Mouse (Mus musculus) activated CD4-positive, CD25-positive, alpha-beta regulatory T cell, adult 9 weeks (primary cell): ENCODE measurements around the gene Zfp652. TPM values are rescaled to one million over a fixed set of nuclear protein-coding genes. Genes with fewer than 3 reads are reported as not detected.

Source experiments
- polyA plus RNA-seq: library from polyadenylated mRNA; unstranded; fragments of 100-300 nt; shearing (Covaris generic); gene quantifications from one replicate; pipeline ENCODE4 v1.2.1, GENCODE M21; 2017

Gene Zfp652
- polyA plus RNA-seq, result 6.4 TPM

DNA sequence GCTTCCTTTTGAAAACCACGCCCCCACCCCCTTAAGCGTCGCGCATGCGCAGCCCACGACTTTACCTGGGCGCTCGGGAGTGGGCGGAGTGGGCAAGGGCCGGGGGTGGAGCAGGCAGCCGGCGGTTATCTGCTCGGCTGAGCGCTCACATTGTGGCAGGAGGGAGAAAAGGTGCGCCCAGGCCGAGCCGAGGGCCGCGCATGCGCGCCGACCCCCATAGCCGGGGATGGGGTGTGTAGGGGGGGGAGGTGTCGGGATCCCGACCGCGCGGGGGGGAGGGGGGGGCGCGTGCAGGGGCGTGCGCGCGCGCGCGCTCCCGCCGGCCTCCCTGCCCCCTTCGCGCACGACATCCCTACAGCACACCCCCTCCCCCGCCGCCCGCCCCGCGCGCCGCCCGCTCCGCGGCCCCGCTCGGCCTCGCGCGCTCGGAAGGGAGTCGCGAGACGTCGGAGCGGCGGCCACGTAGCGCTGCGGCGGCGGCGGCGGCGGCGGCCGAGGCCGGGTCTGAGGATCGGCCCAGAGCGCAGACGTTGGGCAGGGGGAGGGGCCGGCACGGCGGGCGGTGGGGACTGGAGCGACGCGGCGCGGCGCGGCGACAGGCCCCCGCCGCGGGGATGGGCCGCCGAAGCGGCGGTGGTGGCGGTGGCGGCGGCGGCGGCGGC is at the start of gene Zfp652:
Zfp652 (plus strand) TSS at position 111 of the 662 bp plus-strand sequence.

DNA sequence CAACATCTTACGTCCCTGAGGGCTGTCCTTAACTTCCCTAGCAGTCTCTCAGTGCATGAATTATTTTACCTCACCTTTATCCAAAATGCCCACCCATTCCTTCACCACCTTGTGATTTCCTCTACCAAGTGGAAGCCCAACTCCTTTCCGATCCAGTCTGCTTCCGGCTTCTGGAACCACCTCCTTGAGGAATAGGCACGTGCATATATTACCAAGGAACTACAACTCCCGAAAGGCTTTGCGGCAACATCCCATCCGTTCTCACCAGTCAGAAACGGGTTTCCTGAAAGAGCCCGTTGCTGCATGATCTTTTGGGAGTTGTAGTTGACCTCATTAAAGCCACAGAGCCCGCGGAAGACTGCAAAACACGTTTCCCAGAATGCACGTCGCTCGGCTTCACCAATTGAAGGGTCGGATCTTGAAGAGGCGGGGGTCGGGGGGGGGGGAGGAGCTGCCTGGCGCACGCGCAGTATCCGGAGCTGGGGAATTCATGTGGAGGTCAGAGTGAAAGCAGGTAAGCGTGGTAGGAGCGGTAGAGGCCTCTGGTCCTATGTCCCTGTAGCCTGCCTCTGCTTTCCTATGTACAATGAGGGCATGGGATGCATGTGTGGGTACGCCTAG is 45.8 kb upstream of the Zfp652 start, which contains the start of gene Phb:
Phb (plus strand) TSS at position 429 of the 621 bp plus-strand sequence.

DNA sequence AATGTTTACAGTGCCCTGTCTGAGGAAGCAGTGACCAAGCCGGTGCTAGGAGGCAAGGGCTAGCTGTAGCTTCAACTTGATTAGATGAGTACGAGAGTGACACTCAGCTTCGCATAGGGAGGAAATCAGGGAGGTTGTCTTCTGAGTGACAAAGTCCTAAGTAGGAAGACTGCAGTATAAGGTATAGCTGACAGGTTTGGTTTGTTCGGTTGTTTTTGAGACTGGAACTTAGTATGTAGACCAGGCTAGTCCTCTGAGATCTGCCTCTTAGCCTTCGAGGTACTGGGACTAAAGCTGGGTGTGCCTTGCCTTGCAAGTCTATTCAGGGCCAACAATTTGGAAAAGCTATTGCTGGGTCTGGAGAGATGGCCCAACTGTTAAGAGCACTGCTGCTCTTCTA is 10.8 kb downstream of the Zfp652 start, which contains the start of gene B130006D01Rik:
B130006D01Rik (plus strand) TSS at position 301 of the 400 bp plus-strand sequence.

DNA sequence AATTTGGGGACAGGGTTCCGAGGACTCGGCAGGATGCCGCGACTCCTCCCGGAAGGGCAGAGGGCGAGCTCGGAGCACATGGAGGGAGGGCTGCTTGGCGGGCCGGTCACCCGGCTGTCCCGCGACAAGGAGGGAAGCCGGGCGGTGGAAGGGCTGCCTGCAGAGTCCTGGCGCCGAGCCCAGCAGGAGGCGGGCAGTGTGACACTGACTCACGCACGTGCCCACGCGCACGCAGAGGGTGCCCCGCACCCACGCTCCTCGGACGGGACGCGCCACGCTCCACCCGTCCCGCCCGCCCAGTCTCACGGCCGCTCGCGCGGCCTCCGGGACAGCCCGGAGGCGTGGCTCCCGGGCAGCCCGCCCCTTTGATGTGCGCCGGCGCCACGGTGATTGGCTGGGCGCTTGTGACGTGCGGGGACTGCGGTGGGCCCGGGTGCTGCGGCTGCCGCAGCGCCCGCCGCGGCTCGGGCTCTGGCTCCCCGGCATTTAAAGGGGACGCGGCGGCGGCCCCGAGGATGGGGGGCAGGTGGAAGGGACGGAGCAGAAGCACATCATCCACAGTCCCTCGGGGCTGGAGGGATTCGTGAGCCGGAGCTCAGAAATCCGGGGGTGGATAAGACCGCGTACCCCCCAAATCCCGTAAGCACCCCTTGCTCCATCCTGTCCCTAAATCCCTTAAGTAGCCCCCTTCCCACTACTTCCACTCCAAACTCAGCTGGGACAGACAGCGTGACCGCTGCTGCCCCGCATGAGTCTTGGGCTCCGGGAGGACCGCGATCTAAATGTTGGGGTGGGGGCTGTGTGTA is 111.8 kb downstream of the Zfp652 start, which contains the start of gene Phospho1:
Phospho1 (plus strand) TSS at position 429 of the 806 bp plus-strand sequence.

DNA sequence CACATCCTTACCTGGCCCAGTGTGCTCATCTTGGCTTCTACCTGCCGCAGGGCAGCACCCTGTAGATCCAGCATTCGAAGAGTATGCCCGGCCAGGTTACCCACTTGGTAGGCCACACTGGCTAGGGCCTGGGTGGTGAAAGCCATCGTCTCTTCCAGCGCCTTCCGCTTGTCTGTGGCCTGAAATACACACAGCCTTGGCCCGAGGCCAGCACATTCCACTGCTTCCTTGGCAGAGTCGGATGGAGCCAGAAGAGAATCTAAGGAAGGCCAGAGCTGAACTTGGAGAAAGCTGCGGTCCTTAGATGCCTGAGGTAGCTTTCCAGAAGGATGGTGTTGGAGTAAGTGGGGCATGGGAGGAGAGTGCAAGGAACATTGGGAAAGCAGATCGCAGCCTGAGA is 124.6 kb downstream of the Zfp652 start, which contains the start of gene Gngt2:
Gngt2 (plus strand) TSS at position 158 of the 400 bp plus-strand sequence.

DNA sequence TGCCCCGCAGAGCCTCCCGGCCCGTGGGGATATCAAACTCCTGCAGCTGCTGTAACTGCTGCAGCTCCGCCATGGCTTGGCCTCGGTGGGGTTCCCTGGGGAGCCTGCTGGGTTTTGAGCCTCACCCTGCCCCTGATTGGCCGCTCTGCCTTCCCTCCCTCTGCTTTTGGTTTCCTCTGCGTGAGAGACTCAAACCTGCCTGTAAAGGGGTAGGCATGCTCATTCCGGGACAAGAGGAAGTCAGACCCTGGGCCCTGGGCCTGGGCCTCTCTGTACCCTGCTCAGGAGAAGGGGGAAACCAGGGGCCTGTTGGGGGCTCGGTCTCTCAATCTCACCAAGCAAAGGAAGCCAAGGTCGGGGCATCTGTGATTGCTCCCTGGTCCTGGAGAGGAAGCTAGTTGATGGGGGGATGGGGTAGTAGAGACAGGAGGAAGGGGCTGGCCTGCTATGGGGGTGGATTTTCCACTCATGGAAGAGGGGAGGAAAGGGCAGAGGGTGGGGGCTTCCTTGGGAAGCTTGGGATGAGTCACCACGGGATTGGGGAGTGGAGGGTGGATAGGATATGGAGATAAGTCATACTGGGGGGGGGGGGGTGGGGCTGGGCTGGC is 129.7 kb downstream of the Zfp652 start, which contains the start of gene Abi3:
Abi3 (minus strand) TSS at position 403 of the 608 bp plus-strand sequence.

Other genes starting within 250 kb of the Zfp652 start
- not detected for gene Nxph3, start 198.1 kb upstream of the Zfp652 start, polyA plus RNA-seq
- not detected for gene Ngfr, start 124.9 kb upstream of the Zfp652 start, polyA plus RNA-seq
- 107 TPM for gene Phb, start 45.7 kb upstream of the Zfp652 start, polyA plus RNA-seq
- gene B130006D01Rik, start 10.9 kb downstream of the Zfp652 start, polyA plus RNA-seq, result 1.8 TPM
- not detected for gene Phospho1, start 111.8 kb downstream of the Zfp652 start, polyA plus RNA-seq
- 50.0 TPM for gene Gngt2, start 124.5 kb downstream of the Zfp652 start, polyA plus RNA-seq
- gene Abi3, start 129.8 kb downstream of the Zfp652 start, polyA plus RNA-seq, result 64.6 TPM
- 0.21 TPM for gene B4galnt2, start 202.2 kb downstream of the Zfp652 start, polyA plus RNA-seq